In the genomic region with DNA sequence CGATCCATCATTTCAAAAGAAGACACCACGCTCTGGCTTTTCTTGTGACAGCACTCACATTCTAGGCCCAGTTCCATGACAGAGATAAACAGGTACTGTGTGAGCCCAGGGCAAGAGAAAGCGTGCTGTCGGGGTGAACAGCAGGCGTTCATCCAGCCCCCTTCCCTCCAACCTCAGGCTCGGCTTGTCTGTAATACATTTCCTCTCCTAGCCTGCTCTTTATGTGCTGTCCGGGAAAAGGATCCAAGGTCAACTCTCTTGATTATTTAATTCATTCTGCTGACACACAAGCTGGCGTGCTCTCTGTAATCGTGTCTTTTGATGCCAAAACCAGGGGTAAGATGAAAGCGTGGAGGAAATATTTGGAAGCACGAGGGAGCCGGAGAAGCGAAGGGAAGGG, we compare ENCODE assay signal across 14 mouse cellular contexts. TPM values are rescaled to one million over a fixed set of nuclear protein-coding genes. Genes with fewer than 3 reads are reported as not detected.
A peak's percentile ranks its signal among the peaks of the same experiment; 100 is the strongest.
DNase-seq lines count a peak whose midpoint lies in the region; ATAC-seq and TF ChIP-seq lines count a peak whose summit lies in the region.
"Had no signal": no experiment of that assay in that cellular context is flagged by ENCODE, and none has a peak within 500 bp of the region (broad histone marks: within the 10 kb centered on the region; RNA-seq: fewer than 3 reads in every experiment).

No protein-coding gene starts in this region.

- H3K27me3 ChIP-seq in embryonic facial prominence, embryonic 14.5 days (replicated peaks; ENCODE audit: control insufficient read depth, insufficient read depth, low read length), result no peaks in the 10 kb centered on the region
- H3K27me3 ChIP-seq in embryonic facial prominence, embryonic 10.5 days (replicated peaks; ENCODE audit: low read depth, poor library complexity, severe bottlenecking), result no peaks in the 10 kb centered on the region
- H3K27me3 ChIP-seq in intestine, embryonic 16.5 days (replicated peaks; ENCODE audit: control insufficient read depth, insufficient read depth, low read length), result no peaks in the 10 kb centered on the region
- H3K27me3 ChIP-seq in intestine, postnatal 0 days (replicated peaks; ENCODE audit: control insufficient read depth, insufficient read depth, low read length), result no peaks in the 10 kb centered on the region
- no peaks in the 10 kb centered on the region for H3K27me3 ChIP-seq in lung, postnatal 0 days (replicated peaks; ENCODE audit: insufficient read depth, low read length)
- no peaks in the 10 kb centered on the region for H3K27me3 ChIP-seq in stomach, embryonic 15.5 days (replicated peaks)

- H3K9ac ChIP-seq in embryonic facial prominence, embryonic 14.5 days (ENCODE audit: low read depth, low read length), result no peak overlapping the region
- H3K9ac ChIP-seq in intestine, embryonic 16.5 days (ENCODE audit: low read depth, low read length), result no peak overlapping the region
- no peak overlapping the region for H3K9ac ChIP-seq in intestine, postnatal 0 days (ENCODE audit: low read depth, low read length)
- H3K9ac ChIP-seq in lung, postnatal 0 days (replicated peaks; ENCODE audit: low read depth), result no peak overlapping the region
- no peak overlapping the region for H3K9ac ChIP-seq in stomach, embryonic 15.5 days

- H3K36me3 ChIP-seq in embryonic facial prominence, embryonic 14.5 days (ENCODE audit: control insufficient read depth, insufficient read depth, low read length), result no peaks in the 10 kb centered on the region
- no peaks in the 10 kb centered on the region for H3K36me3 ChIP-seq in embryonic facial prominence, embryonic 10.5 days (replicated peaks)
- H3K36me3 ChIP-seq in intestine, embryonic 16.5 days (ENCODE audit: control insufficient read depth, insufficient read depth, low read length), result no peaks in the 10 kb centered on the region
- H3K36me3 ChIP-seq in intestine, postnatal 0 days (ENCODE audit: control insufficient read depth, insufficient read depth), result no peaks in the 10 kb centered on the region
- no peaks in the 10 kb centered on the region for H3K36me3 ChIP-seq in lung, postnatal 0 days (ENCODE audit: insufficient read depth, low read length)
- no peaks in the 10 kb centered on the region for H3K36me3 ChIP-seq in stomach, embryonic 15.5 days

- H3K9me3 ChIP-seq in embryonic facial prominence, embryonic 14.5 days (ENCODE audit: control insufficient read depth, low read length), result no peaks in the 10 kb centered on the region
- H3K9me3 ChIP-seq in embryonic facial prominence, embryonic 10.5 days, result no peaks in the 10 kb centered on the region
- no peaks in the 10 kb centered on the region for H3K9me3 ChIP-seq in intestine, embryonic 16.5 days (ENCODE audit: control insufficient read depth, low read length)
- H3K9me3 ChIP-seq in intestine, postnatal 0 days (ENCODE audit: control insufficient read depth), result no peaks in the 10 kb centered on the region
- H3K9me3 ChIP-seq in lung, postnatal 0 days (ENCODE audit: low read length), result no peaks in the 10 kb centered on the region
- H3K9me3 ChIP-seq in stomach, embryonic 15.5 days, result no peaks in the 10 kb centered on the region

- TF ChIP-seq CTCF in intestine, postnatal 0 days (IDR thresholded peaks at IDR 0.05; ENCODE audit: low read depth), result no peak
- no peak for TF ChIP-seq CTCF in lung, postnatal 0 days (IDR thresholded peaks at IDR 0.05)
- TF ChIP-seq CTCF in lung, adult 2 months (IDR thresholded peaks at IDR 0.05; ENCODE audit: insufficient read depth, low read length), result no peak

- 0 out of 2 replicates have a peak overlapping the region, but pooled peaks have one; percentile 1 for H3K27ac ChIP-seq in embryonic facial prominence, embryonic 14.5 days (replicated peaks; ENCODE audit: low read depth, low read length)
- H3K27ac ChIP-seq in embryonic facial prominence, embryonic 10.5 days (replicated peaks), result no peak overlapping the region
- H3K27ac ChIP-seq in intestine, embryonic 16.5 days (ENCODE audit: low read length), result no peak overlapping the region
- no peak overlapping the region for H3K27ac ChIP-seq in intestine, postnatal 0 days (ENCODE audit: low read depth, low read length)
- 0 out of 2 replicates have a peak overlapping the region, but pooled peaks have one; percentile 39 for H3K27ac ChIP-seq in lung, postnatal 0 days (ENCODE audit: low read length)
- no peak overlapping the region for H3K27ac ChIP-seq in stomach, embryonic 15.5 days

- 49% methylated on average over 13 of the region's 13 CpGs for WGBS in embryonic facial prominence, embryonic 14.5 days
- WGBS in embryonic facial prominence, embryonic 10.5 days, result 82% methylated on average over 13 of the region's 13 CpGs
- WGBS in intestine, embryonic 16.5 days, result 58% methylated on average over 13 of the region's 13 CpGs
- 73% methylated on average over 13 of the region's 13 CpGs for WGBS in intestine, postnatal 0 days
- 39% methylated on average over 13 of the region's 13 CpGs for WGBS in lung, postnatal 0 days
- WGBS in lung, adult 2 months, result 52% methylated on average over 13 of the region's 13 CpGs
- WGBS in stomach, embryonic 15.5 days, result 53% methylated on average over 13 of the region's 13 CpGs

- H3K4me2 ChIP-seq in embryonic facial prominence, embryonic 14.5 days (ENCODE audit: low read depth, low read length), result no peak overlapping the region
- H3K4me2 ChIP-seq in intestine, embryonic 16.5 days (ENCODE audit: low read depth, low read length), result no peak overlapping the region
- H3K4me2 ChIP-seq in intestine, postnatal 0 days (replicated peaks; ENCODE audit: low read depth), result no peak overlapping the region
- no peak overlapping the region for H3K4me2 ChIP-seq in lung, postnatal 0 days (replicated peaks; ENCODE audit: low read depth, low read length)
- no peak overlapping the region for H3K4me2 ChIP-seq in stomach, embryonic 15.5 days

- H3K4me3 ChIP-seq in embryonic facial prominence, embryonic 14.5 days (ENCODE audit: low read depth, low read length), result no peak overlapping the region
- no peak overlapping the region for H3K4me3 ChIP-seq in embryonic facial prominence, embryonic 10.5 days
- H3K4me3 ChIP-seq in intestine, embryonic 16.5 days (ENCODE audit: low read length), result no peak overlapping the region
- no peak overlapping the region for H3K4me3 ChIP-seq in intestine, postnatal 0 days (ENCODE audit: low read depth, low read length)
- no peak overlapping the region for H3K4me3 ChIP-seq in lung, postnatal 0 days (ENCODE audit: low read depth, low read length)
- H3K4me3 ChIP-seq in lung, adult 2 months (replicated peaks; ENCODE audit: extremely low read depth, low read depth, low read length), result no peak overlapping the region
- H3K4me3 ChIP-seq in stomach, embryonic 15.5 days (replicated peaks), result no peak overlapping the region

- peaks cover 22% of the 10 kb centered on the region for H3K4me1 ChIP-seq in embryonic facial prominence, embryonic 14.5 days (ENCODE audit: control insufficient read depth, insufficient read depth, low read length)
- peaks cover 8% of the 10 kb centered on the region for H3K4me1 ChIP-seq in embryonic facial prominence, embryonic 10.5 days
- H3K4me1 ChIP-seq in intestine, embryonic 16.5 days (ENCODE audit: control insufficient read depth, insufficient read depth, low read length), result no peaks in the 10 kb centered on the region
- no peaks in the 10 kb centered on the region for H3K4me1 ChIP-seq in intestine, postnatal 0 days (replicated peaks; ENCODE audit: control insufficient read depth, insufficient read depth, low read length)
- peaks cover 7% of the 10 kb centered on the region; the same call in 1 of the 2 replicates for H3K4me1 ChIP-seq in lung, postnatal 0 days (ENCODE audit: insufficient read depth, low read depth, low read length)
- no peaks in the 10 kb centered on the region; the same call in 1 of the 2 replicates for H3K4me1 ChIP-seq in lung, adult 2 months (ENCODE audit: control insufficient read depth, insufficient read depth, low read length)
- no peaks in the 10 kb centered on the region for H3K4me1 ChIP-seq in stomach, embryonic 15.5 days

- ATAC-seq in embryonic facial prominence, embryonic 14.5 days (ENCODE audit: low read depth), result no peak
- peak; percentile 50; the same call in 1 of the 2 replicates for ATAC-seq in intestine, embryonic 16.5 days
- no peak for ATAC-seq in intestine, postnatal 0 days
- ATAC-seq in lung, postnatal 0 days, result peak; percentile 22; the same call in 1 of the 2 replicates
- peak; percentile 53; the same call in 1 of the 2 replicates for ATAC-seq in stomach, embryonic 15.5 days (ENCODE audit: insufficient read depth, low FRiP score, low read depth)
- ATAC-seq: forebrain, embryonic 16.5 days; inflammation-experienced regulatory T-cells, adult 6 months had no signal

- no peak for TF ChIP-seq POLR2A in lung, adult 2 months (IDR thresholded peaks at IDR 0.05; ENCODE audit: borderline replicate concordance, extremely low read depth, low read depth, low read length)

- peak; percentile 45 for DNase-seq in embryonic facial prominence, embryonic 14.5 days (ENCODE audit: low spot score)
- DNase-seq in embryonic facial prominence, embryonic 10.5 days (ENCODE audit: low spot score), result no peak
- DNase-seq in lung, postnatal 0 days (ENCODE audit: low spot score), result peak; percentile 56
- no peak for DNase-seq in lung, adult 2 months
- DNase-seq in ovary, postnatal 14 days (ENCODE audit: low spot score), result no peak
- DNase-seq: cerebellum, adult 11 months; gastrocnemius, postnatal 14 days; thymus, adult 2 months had no signal

- no peak for TF ChIP-seq EP300 in lung, postnatal 0 days (IDR thresholded peaks at IDR 0.05)

RNA-seq across cellular contexts. Expression of gene D6Ertd527e, which starts 39.0 kb away (rescaled TPM):
- 0.25 and 0.59 TPM in 2 replicates for polyA plus RNA-seq in embryonic facial prominence, embryonic 14.5 days (2014; fragmentation: Nextera tagmentation; extraction: Ambion mirVana)
- polyA plus RNA-seq in embryonic facial prominence, embryonic 10.5 days (2016; fragmentation: Nextera tagmentation; extraction: Ambion mirVana), result 0.12 TPM in 1 of 2 replicates, not detected in the other
- polyA plus RNA-seq in intestine, embryonic 16.5 days (2015; fragmentation: Nextera tagmentation; extraction: Ambion mirVana), result 0.23 and 0.54 TPM in 2 replicates
- 0.18 and 0.25 TPM in 2 replicates for polyA plus RNA-seq in intestine, postnatal 0 days (2015; fragmentation: Nextera tagmentation; extraction: Ambion mirVana)
- polyA plus RNA-seq in lung, postnatal 0 days (2015; fragmentation: Nextera tagmentation; extraction: Ambion mirVana), result 0.30 and 0.33 TPM in 2 replicates
- polyA plus RNA-seq in lung, adult 2 months (2012; rRNA removed), result 2.0 and 2.3 TPM in 2 replicates
- 0.40 and 0.43 TPM in 2 replicates for polyA plus RNA-seq in stomach, embryonic 15.5 days (2015; fragmentation: Nextera tagmentation; extraction: Ambion mirVana)
- polyA plus RNA-seq: heart, embryonic 14.5 days had no signal

Comparison
In these comparisons a context has a peak if more than half of its experiments do, and no peak if none do; other contexts are left out.
1. ATAC-seq: peak in intestine, embryonic 16.5 days (single experiment), lung, postnatal 0 days (single experiment) and stomach, embryonic 15.5 days (single experiment); none in embryonic facial prominence, embryonic 14.5 days (single experiment) and intestine, postnatal 0 days (single experiment).
2. DNase-seq: peak in embryonic facial prominence, embryonic 14.5 days (single experiment) and lung, postnatal 0 days (single experiment); none in embryonic facial prominence, embryonic 10.5 days (single experiment), lung, adult 2 months (single experiment) and ovary, postnatal 14 days (single experiment).
3. H3K27ac ChIP-seq: peak in embryonic facial prominence, embryonic 14.5 days (single experiment) and lung, postnatal 0 days (single experiment); none in embryonic facial prominence, embryonic 10.5 days (single experiment), intestine, embryonic 16.5 days (single experiment), intestine, postnatal 0 days (single experiment) and stomach, embryonic 15.5 days (single experiment).